Mouse (Mus musculus): ENCODE data around the gene Dnajc12.
"Not testable (repeated sequence)": the region's sequence is repeated elsewhere in the genome, so short reads cannot be mapped to it uniquely, and the experiment has no call there.

The Dnajc12 gene

DNA sequence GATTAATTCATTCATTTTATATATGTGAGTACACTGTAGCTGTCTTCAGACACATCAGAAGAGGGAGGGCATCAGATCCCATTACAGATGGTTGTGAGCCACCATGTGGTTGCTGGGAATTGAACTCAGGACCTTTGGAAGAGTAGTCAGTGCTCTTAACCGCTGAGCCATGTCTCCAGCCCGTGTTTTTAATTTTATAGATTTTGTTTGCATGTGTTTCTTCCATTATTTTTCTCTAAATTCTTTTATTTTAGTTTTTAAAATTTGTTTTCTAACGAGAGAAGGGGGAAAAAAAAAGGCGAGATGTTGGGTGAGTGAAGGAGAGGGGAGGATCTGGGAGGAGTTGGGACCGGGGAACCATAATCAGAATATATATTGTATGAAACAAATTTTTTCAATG is 3.7 kb downstream of the Dnajc12 start:
- in situ Hi-C loops (cut with MboI, MseI): not testable (repeated sequence)

GRCm38 (mm10) chr10:63386444-63386843 is 4.2 kb downstream of the Dnajc12 start:
- in situ Hi-C loops (cut with MboI, MseI): no loop called here

DNA sequence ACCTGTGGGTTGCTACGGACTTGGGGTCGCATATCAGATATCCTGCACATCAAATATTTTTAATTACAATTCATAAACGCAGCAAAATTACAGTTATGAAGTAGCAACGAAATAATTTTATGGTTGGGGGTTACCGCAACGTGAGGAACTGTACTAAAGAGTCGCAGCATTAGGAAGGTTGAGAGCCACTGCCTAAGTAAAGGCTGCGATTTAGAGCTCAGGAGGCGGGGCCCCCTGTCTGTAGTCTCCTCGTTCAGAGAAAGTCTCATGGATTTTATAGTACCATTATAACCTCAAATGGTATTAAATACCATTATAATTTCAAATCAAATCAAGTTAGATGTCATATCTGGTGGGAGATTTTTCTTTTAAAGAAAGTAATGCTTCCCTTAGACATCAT is 4.7 kb downstream of the Dnajc12 start:
- in situ Hi-C loops (cut with MboI, MseI): no loop called here

- in situ Hi-C loops (cut with MboI, MseI): no loop called here
Observed at GRCm38 (mm10) chr10:63388948-63389347, 6.7 kb downstream of the Dnajc12 start.

DNA sequence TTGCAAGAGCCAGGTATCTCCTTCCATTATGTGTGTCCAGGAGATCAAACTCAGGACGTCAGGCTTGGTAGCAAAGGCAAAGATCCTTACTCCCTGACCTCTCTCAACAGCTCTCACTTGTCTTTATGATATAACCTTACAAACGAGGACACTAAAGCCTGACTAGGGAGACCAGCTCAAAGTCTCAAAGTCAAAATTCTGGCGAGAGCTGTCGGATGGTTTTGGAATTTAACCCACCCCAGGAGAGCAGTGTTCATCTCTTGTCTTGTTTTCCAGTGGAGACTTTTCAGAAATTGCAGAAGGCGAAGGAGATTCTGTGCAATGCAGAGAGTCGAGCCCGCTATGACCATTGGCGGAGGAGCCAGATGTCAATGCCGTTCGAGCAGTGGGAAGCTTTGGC is 14.7 kb downstream of the Dnajc12 start:
- in situ Hi-C loops (cut with MboI, MseI): no loop called here

- in situ Hi-C loops (cut with MboI, MseI): no loop called here
Observed at GRCm38 (mm10) chr10:63402731-63403504, 20.7 kb downstream of the Dnajc12 start.

DNA sequence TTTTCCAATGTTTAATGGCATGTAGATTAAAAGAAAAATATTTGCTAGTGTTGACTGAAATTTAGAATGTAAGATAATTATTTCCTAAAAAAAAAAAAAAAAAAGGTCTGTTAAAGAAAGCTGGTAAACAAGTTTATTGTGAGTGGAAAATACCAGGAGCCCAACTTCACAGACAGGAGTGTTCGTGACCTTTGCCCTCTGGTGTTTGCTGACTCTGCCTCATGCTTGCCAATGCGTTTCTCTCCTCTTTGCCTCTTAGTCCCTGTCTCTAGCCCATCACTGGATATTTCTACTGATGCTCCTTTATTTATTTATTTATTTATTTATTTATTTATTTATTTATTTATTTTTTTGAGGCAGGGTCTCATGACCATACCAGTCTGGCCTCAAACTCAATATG is 21.4 kb downstream of the Dnajc12 start:
- in situ Hi-C loops (cut with MboI, MseI): no loop called here

GRCm38 (mm10) chr10:63410162-63410956 is 28.1 kb downstream of the Dnajc12 start:
- in situ Hi-C loops (cut with MboI, MseI): no loop called here

DNA sequence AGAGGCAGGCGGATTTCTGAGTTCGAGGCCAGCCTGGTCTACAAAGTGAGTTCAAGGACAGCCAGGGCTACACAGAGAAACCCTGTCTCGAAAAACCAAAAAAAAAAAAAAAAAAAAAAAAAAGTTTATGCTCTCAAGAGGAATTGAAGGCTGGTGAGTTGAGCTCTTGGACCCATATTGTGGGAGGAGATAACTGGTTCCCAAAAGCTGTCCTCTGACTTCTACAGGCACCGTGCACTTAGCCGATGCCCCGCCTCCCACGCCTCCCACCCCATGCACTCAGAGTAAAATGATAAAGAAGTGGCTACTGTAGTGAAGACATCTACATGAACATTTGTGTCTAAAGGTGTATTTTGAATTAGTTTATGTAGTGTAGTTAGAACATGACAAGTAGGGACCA is 29.4 kb downstream of the Dnajc12 start:
- in situ Hi-C loops (cut with MboI, MseI): not testable (repeated sequence)

DNA sequence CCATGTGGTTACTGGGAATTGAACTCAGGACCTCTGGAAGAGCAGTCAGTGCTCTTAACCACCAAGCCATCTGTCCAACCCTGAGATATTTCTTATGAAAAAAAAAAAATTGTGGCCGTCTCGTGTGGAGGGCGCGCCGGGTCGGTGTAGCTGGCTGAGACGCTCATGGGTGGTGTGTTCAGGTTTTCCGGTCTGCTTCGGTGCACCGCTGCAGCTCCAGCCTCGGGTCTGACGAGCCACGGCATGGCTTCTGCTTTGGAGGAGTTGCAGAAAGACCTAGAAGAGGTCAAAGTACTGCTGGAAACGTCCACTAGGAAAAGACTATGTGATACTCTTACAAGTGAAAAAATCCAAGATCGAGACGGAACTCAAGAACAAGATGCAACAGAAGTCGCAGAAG is 30.5 kb downstream of the Dnajc12 start:
- in situ Hi-C loops (cut with MboI, MseI): no loop called here

GRCm38 (mm10) chr10:63415287-63415686 is 33.0 kb downstream of the Dnajc12 start:
- in situ Hi-C loops (cut with MboI, MseI): no loop called here

GRCm38 (mm10) chr10:63415850-63416249 is 33.6 kb downstream of the Dnajc12 start:
- in situ Hi-C loops (cut with MboI, MseI): no loop called here

- in situ Hi-C loops (cut with MboI, MseI): no loop called here
Observed at GRCm38 (mm10) chr10:63417061-63417460, 34.8 kb downstream of the Dnajc12 start.

- in situ Hi-C loops (cut with MboI, MseI): no loop called here
Observed at GRCm38 (mm10) chr10:63421739-63422735, 39.8 kb downstream of the Dnajc12 start, which contains the start of gene Gm7075. TSS of gene Gm7075 (minus strand) at chr10:63421789.

DNA sequence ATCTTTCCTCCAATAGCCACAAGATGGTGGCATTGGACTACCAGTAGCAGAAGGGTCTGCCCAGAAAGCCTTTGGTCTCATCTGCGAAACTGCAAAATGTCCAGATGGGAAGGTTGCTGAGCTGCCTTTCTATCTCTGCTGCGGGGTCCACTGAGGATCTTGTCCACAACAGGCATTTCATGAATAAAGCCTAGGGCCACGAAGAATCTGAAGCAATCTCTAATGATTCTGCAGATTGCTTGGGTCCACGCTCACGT is 40.4 kb downstream of the Dnajc12 start:
- in situ Hi-C loops (cut with MboI, MseI): no loop called here

- in situ Hi-C loops (cut with MboI, MseI): no loop called here
Observed at GRCm38 (mm10) chr10:63423591-63424474, 41.6 kb downstream of the Dnajc12 start.

DNA sequence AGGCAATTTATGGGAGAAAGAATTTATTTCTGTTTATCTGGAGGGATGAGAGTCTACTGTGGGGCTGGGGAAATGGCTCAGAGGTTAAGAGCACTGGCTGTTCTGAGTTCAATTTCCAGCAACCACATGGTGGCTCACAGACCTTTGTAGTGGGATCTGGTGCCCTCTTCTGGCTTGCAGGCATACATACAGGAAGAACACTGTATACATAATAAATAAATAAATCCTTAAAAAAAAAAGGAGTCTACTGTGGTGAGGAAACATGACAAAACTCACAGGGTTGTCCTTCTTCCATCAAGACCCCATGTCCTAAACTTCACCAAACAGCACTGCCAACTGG is 42.2 kb downstream of the Dnajc12 start:
- in situ Hi-C loops (cut with MboI, MseI): no loop called here

DNA sequence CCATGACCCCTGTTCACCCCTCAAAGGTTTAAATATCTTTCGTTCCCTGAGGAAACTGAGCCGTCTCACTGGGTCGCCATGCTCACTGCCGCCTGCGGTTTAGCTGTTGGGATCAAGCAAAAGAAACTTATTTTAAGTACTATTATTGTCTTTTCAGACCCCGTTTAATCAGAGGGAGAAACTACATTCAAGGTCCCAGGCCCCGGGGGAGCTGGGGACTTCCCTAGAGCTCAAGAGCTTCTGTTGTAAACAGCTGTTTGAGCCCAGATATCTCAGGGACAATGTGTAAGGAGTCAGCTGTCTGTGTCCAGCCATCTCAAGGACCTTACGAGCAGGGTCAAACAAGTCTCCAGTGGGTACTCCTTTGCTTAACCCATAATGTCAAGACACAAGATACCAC is 44.9 kb downstream of the Dnajc12 start:
- in situ Hi-C loops (cut with MboI, MseI): no loop called here

GRCm38 (mm10) chr10:63428243-63429022 is 46.2 kb downstream of the Dnajc12 start:
- in situ Hi-C loops (cut with MboI, MseI): no loop called here

GRCm38 (mm10) chr10:63429023-63429340 is 46.7 kb downstream of the Dnajc12 start:
- in situ Hi-C loops (cut with MboI, MseI): no loop called here
